Mouse (Mus musculus): ENCODE data around the gene 1700037H04Rik. TPM values are rescaled to one million over a fixed set of nuclear protein-coding genes. Genes with fewer than 3 reads are reported as not detected.

The 1700037H04Rik gene
- polyA plus RNA-seq, 1 experiment from 2014 or later, result 130 TPM

GRCm38 (mm10) chr2:131129836-131130235 is 30.0 kb downstream of the 1700037H04Rik start:
- Histone ChIP-seq H3K27ac (ENCODE audit: low read depth, low read length) (peak overlapping the region; percentile 20), H3K36me3 (ENCODE audit: control insufficient read depth, insufficient read depth, low read length) (no peaks in the 10 kb centered on the region; the same call in 1 of the 2 replicates), H3K4me3 (ENCODE audit: low read depth, low read length) (no peak overlapping the region), H3K4me1 (replicated peaks; ENCODE audit: control insufficient read depth, insufficient read depth, low read length) (peaks cover 59% of the 10 kb centered on the region), H3K9ac (ENCODE audit: low read depth, low read length) (no peak overlapping the region), H3K9me3 (ENCODE audit: control insufficient read depth, low read length) (no peaks in the 10 kb centered on the region), H3K27me3 (replicated peaks; ENCODE audit: control insufficient read depth, insufficient read depth, low read length) (no peaks in the 10 kb centered on the region), H3K4me2 (peak overlapping the region; percentile 94)
- no peak for DNase-seq (ENCODE audit: low spot score)
- ATAC-seq (replicated peaks; ENCODE audit: low FRiP score), result peak; percentile 75
- WGBS, result 49% methylated on average over 5 of the region's 5 CpGs

GRCm38 (mm10) chr2:131128636-131129157 is 31.2 kb downstream of the 1700037H04Rik start:
- peaks cover 54% of the 10 kb centered on the region for H3K4me1 ChIP-seq (replicated peaks; ENCODE audit: control insufficient read depth, insufficient read depth, low read length)
- H3K4me3 ChIP-seq (ENCODE audit: low read depth, low read length), result peak overlapping the region; percentile 72
- DNase-seq (ENCODE audit: low spot score) (no peak), ATAC-seq (replicated peaks; ENCODE audit: low FRiP score) (no peak)
- peak overlapping the region; percentile 34; the same call in 1 of the 2 replicates for H3K9ac ChIP-seq (ENCODE audit: low read depth, low read length)
- WGBS, result 69% methylated on average over 3 of the region's 3 CpGs
- H3K9me3 ChIP-seq (ENCODE audit: control insufficient read depth, low read length), result no peaks in the 10 kb centered on the region
- H3K27me3 ChIP-seq (replicated peaks; ENCODE audit: control insufficient read depth, insufficient read depth, low read length), result no peaks in the 10 kb centered on the region
- peak overlapping the region; percentile 94 for H3K4me2 ChIP-seq
- no peaks in the 10 kb centered on the region for H3K36me3 ChIP-seq (ENCODE audit: control insufficient read depth, insufficient read depth, low read length)
- H3K27ac ChIP-seq (ENCODE audit: low read depth, low read length), result peak overlapping the region; percentile 20; the same call in 1 of the 2 replicates

GRCm38 (mm10) chr2:131128211-131128610 is 31.7 kb downstream of the 1700037H04Rik start:
- no peaks in the 10 kb centered on the region for H3K27me3 ChIP-seq (replicated peaks; ENCODE audit: control insufficient read depth, insufficient read depth, low read length)
- peak overlapping the region; percentile 94 for H3K4me2 ChIP-seq
- peak overlapping the region; percentile 89 for H3K9ac ChIP-seq (ENCODE audit: low read depth, low read length)
- H3K36me3 ChIP-seq (ENCODE audit: control insufficient read depth, insufficient read depth, low read length), result no peaks in the 10 kb centered on the region
- no peaks in the 10 kb centered on the region for H3K9me3 ChIP-seq (ENCODE audit: control insufficient read depth, low read length)
- H3K4me1 ChIP-seq (replicated peaks; ENCODE audit: control insufficient read depth, insufficient read depth, low read length), result peaks cover 54% of the 10 kb centered on the region
- ATAC-seq (replicated peaks; ENCODE audit: low FRiP score) (no peak), DNase-seq (ENCODE audit: low spot score) (no peak)
- peak overlapping the region; percentile 72 for H3K4me3 ChIP-seq (ENCODE audit: low read depth, low read length)
- WGBS, result 79% methylated on average over 5 of the region's 5 CpGs
- H3K27ac ChIP-seq (ENCODE audit: low read depth, low read length), result no peak overlapping the region

- ATAC-seq (replicated peaks; ENCODE audit: low FRiP score) (peak; percentile 88), DNase-seq (ENCODE audit: low spot score) (peak; percentile 79)
- Histone ChIP-seq H3K4me2 (peak within 1 kb of the TSS; percentile 94), H3K36me3 (ENCODE audit: control insufficient read depth, insufficient read depth, low read length) (no peaks in the 10 kb centered on the region), H3K27ac (ENCODE audit: low read depth, low read length) (peak within 1 kb of the TSS; percentile 71), H3K27me3 (replicated peaks; ENCODE audit: control insufficient read depth, insufficient read depth, low read length) (no peaks in the 10 kb centered on the region), H3K4me1 (replicated peaks; ENCODE audit: control insufficient read depth, insufficient read depth, low read length) (peaks cover 54% of the 10 kb centered on the region), H3K4me3 (ENCODE audit: low read depth, low read length) (peak within 1 kb of the TSS; percentile 72), H3K9ac (ENCODE audit: low read depth, low read length) (peak within 1 kb of the TSS; percentile 89), H3K9me3 (ENCODE audit: control insufficient read depth, low read length) (no peaks in the 10 kb centered on the region)
- 2% methylated on average over 28 of the region's 28 CpGs for WGBS
Observed at GRCm38 (mm10) chr2:131127161-131127730, 32.6 kb downstream of the 1700037H04Rik start, which contains the start of gene Hspa12b. Hspa12b (plus strand) TSS chr2:131127280.

- Histone ChIP-seq H3K4me2 (peak overlapping the region; percentile 94), H3K36me3 (ENCODE audit: control insufficient read depth, insufficient read depth, low read length) (no peaks in the 10 kb centered on the region), H3K9ac (ENCODE audit: low read depth, low read length) (peak overlapping the region; percentile 2; the same call in 1 of the 2 replicates), H3K27ac (ENCODE audit: low read depth, low read length) (peak overlapping the region; percentile 71; the same call in 1 of the 2 replicates), H3K27me3 (replicated peaks; ENCODE audit: control insufficient read depth, insufficient read depth, low read length) (no peaks in the 10 kb centered on the region), H3K4me1 (replicated peaks; ENCODE audit: control insufficient read depth, insufficient read depth, low read length) (peaks cover 45% of the 10 kb centered on the region), H3K4me3 (ENCODE audit: low read depth, low read length) (no peak overlapping the region), H3K9me3 (ENCODE audit: control insufficient read depth, low read length) (no peaks in the 10 kb centered on the region)
- DNase-seq (ENCODE audit: low spot score) (no peak), ATAC-seq (replicated peaks; ENCODE audit: low FRiP score) (no peak)
- WGBS, result 47% methylated on average over 9 of the region's 9 CpGs
Observed at GRCm38 (mm10) chr2:131125964-131126815, 33.7 kb downstream of the 1700037H04Rik start.

- Histone ChIP-seq H3K36me3 (ENCODE audit: control insufficient read depth, insufficient read depth, low read length) (no peaks in the 10 kb centered on the region), H3K4me1 (replicated peaks; ENCODE audit: control insufficient read depth, insufficient read depth, low read length) (peaks cover 44% of the 10 kb centered on the region), H3K4me2 (no peak overlapping the region), H3K27me3 (replicated peaks; ENCODE audit: control insufficient read depth, insufficient read depth, low read length) (no peaks in the 10 kb centered on the region), H3K4me3 (ENCODE audit: low read depth, low read length) (no peak overlapping the region), H3K9ac (ENCODE audit: low read depth, low read length) (no peak overlapping the region), H3K27ac (ENCODE audit: low read depth, low read length) (no peak overlapping the region), H3K9me3 (ENCODE audit: control insufficient read depth, low read length) (no peaks in the 10 kb centered on the region)
- DNase-seq (ENCODE audit: low spot score) (no peak), ATAC-seq (replicated peaks; ENCODE audit: low FRiP score) (no peak)
- WGBS, result 86% methylated on average over 9 of the region's 9 CpGs
Observed at GRCm38 (mm10) chr2:131125157-131125963, 34.5 kb downstream of the 1700037H04Rik start.

- Histone ChIP-seq H3K27ac (ENCODE audit: low read depth, low read length) (no peak overlapping the region), H3K9me3 (ENCODE audit: control insufficient read depth, low read length) (no peaks in the 10 kb centered on the region), H3K4me1 (replicated peaks; ENCODE audit: control insufficient read depth, insufficient read depth, low read length) (peaks cover 35% of the 10 kb centered on the region), H3K4me2 (no peak overlapping the region), H3K27me3 (replicated peaks; ENCODE audit: control insufficient read depth, insufficient read depth, low read length) (no peaks in the 10 kb centered on the region), H3K4me3 (ENCODE audit: low read depth, low read length) (no peak overlapping the region), H3K9ac (ENCODE audit: low read depth, low read length) (no peak overlapping the region), H3K36me3 (ENCODE audit: control insufficient read depth, insufficient read depth, low read length) (no peaks in the 10 kb centered on the region)
- 49% methylated on average over 3 of the region's 3 CpGs for WGBS
- ATAC-seq (replicated peaks; ENCODE audit: low FRiP score), result no peak
- DNase-seq (ENCODE audit: low spot score), result no peak
Observed at GRCm38 (mm10) chr2:131124166-131124565, 35.7 kb downstream of the 1700037H04Rik start.

GRCm38 (mm10) chr2:131118968-131119574 is 40.8 kb downstream of the 1700037H04Rik start:
- no peak overlapping the region for H3K27ac ChIP-seq (ENCODE audit: low read depth, low read length)
- 65% methylated on average over 2 of the region's 2 CpGs for WGBS
- no peaks in the 10 kb centered on the region for H3K27me3 ChIP-seq (replicated peaks; ENCODE audit: control insufficient read depth, insufficient read depth, low read length)
- no peak for ATAC-seq (replicated peaks; ENCODE audit: low FRiP score)
- no peaks in the 10 kb centered on the region for H3K36me3 ChIP-seq (ENCODE audit: control insufficient read depth, insufficient read depth, low read length)
- no peaks in the 10 kb centered on the region for H3K9me3 ChIP-seq (ENCODE audit: control insufficient read depth, low read length)
- H3K9ac ChIP-seq (ENCODE audit: low read depth, low read length), result no peak overlapping the region
- H3K4me1 ChIP-seq (replicated peaks; ENCODE audit: control insufficient read depth, insufficient read depth, low read length), result no peaks in the 10 kb centered on the region
- no peak overlapping the region for H3K4me2 ChIP-seq
- DNase-seq (ENCODE audit: low spot score), result no peak
- H3K4me3 ChIP-seq (ENCODE audit: low read depth, low read length), result no peak overlapping the region
